Mouse (Mus musculus): ENCODE measurements around the gene Gm21693. TPM values are rescaled to one million over a fixed set of nuclear protein-coding genes. Genes with fewer than 3 reads are reported as not detected.

Gene Gm21693
- not detected in 2 replicates for polyA plus RNA-seq (2015; fragmentation: Nextera tagmentation; extraction: Ambion mirVana)

DNA sequence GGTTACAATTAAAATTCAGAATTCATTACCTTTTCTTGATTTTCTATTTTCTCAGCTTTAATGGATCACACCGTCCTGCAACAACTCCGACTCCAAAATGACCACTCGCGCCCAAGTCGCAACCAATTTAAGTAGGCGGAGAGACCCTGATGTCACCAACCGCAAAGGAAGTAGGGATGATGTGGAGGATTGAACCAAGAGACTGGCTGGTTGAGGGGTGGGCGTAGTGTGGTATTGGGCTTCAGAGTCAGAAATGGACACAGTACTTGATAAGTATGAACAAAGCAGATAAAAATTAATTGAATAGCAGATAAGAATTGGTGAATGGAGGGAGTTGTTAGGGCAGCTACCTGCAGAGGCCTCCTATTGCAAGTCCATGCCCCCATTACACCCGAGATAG lies at the start of gene Gm21693:
Gene Gm21693 (minus strand): TSS at position 101 of the 400 bp plus-strand sequence.

GRCm38 (mm10) chrY:3306349-3306748 lies 38.8 kb downstream of the Gm21693 start, which contains the start of gene Gm21677:
Gm21677 (minus strand) TSS chrY:3306449.

Other genes with a start within 250 kb of the Gm21693 start
- not detected in 2 replicates for gene Gm21677, start 38.9 kb downstream of the Gm21693 start, polyA plus RNA-seq (2015; fragmentation: Nextera tagmentation; extraction: Ambion mirVana)
- 0.22 TPM in 1 of 2 replicates, not detected in the other for gene Gm21704, start 64.8 kb upstream of the Gm21693 start, polyA plus RNA-seq (2015; fragmentation: Nextera tagmentation; extraction: Ambion mirVana)
- gene Gm21708, start 64.8 kb upstream of the Gm21693 start, polyA plus RNA-seq (2015; fragmentation: Nextera tagmentation; extraction: Ambion mirVana) = not detected in 2 replicates